Mouse (Mus musculus) liver, adult 2 months (tissue): ENCODE results near the gene Tnfsf11.

Experiments
- CTCF ChIP-seq: fragments of 200-500 bp; IDR thresholded peaks from 2 replicates; pipeline ENCODE4 v1.5.1; 2011; ENCODE audit warnings: low read depth, low read length, control low read depth
- POLR2A ChIP-seq: fragments of 200-500 bp; IDR thresholded peaks from 2 replicates; pipeline ENCODE4 v1.6.1; 2011; ENCODE audit warnings: low read length, control low read depth; ENCODE audit not compliant: insufficient read depth; ENCODE audit errors: extremely low read depth

- TF ChIP-seq POLR2A = no peak
- TF ChIP-seq CTCF = no peak
Observed at GRCm38 (mm10) chr14:78274146-78274545, 33.7 kb downstream of the Tnfsf11 start.
